Mouse (Mus musculus) heart, embryonic 14.5 days (tissue): ENCODE data around the gene Kcnj2. TPM values are rescaled to one million over a fixed set of nuclear protein-coding genes. Genes with fewer than 3 reads are reported as not detected.
A peak's percentile ranks its signal among the peaks of the same experiment; 100 is the strongest.

Experiments
- ATAC-seq: fragments of 200-750 bp; cut with Nextera tagmentation; 2 replicates; pipeline ENCODE4 v1.8.0; 2017; ENCODE audit warnings: low read depth, moderate TSS enrichment; ENCODE audit not compliant: insufficient number of reproducible peaks, insufficient read depth, low FRiP score
- H3K27ac ChIP-seq, 2 experiments: fragments of 200-500 bp in 1 of 2; fragments of 300-500 bp in 1 of 2; sonication (generic) in 1 of 2; replicated peaks in 1 of 2; 2 replicates each; pipeline ENCODE4 v1.5.1; 2012 to 2014; ENCODE audit warnings: low read depth in 2 of 2, low read length in 2 of 2, control low read depth in 1 of 2, mild to moderate bottlenecking in 1 of 2, mixed read lengths in 1 of 2; ENCODE audit not compliant: control insufficient read depth in 1 of 2, insufficient read depth in 1 of 2
- H3K27me3 ChIP-seq: fragments of 300-500 bp; sonication (generic); 2 replicates; pipeline ENCODE4 v1.6.1; 2014; ENCODE audit warnings: mild to moderate bottlenecking, low read length, control low read depth; ENCODE audit not compliant: control insufficient read depth, insufficient read depth
- H3K36me3 ChIP-seq: fragments of 300-500 bp; sonication (generic); 2 replicates; pipeline ENCODE4 v1.6.1; 2014; ENCODE audit warnings: mild to moderate bottlenecking, control low read depth, low read length, mixed read lengths; ENCODE audit not compliant: control insufficient read depth, insufficient read depth
- H3K4me1 ChIP-seq, 2 experiments: fragments of 200-500 bp in 1 of 2; fragments of 300-500 bp in 1 of 2; sonication (generic) in 1 of 2; 2 replicates each; pipeline ENCODE4 v1.6.1; 2012 to 2014; ENCODE audit warnings: low read length in 2 of 2, control low read depth in 1 of 2, mixed read lengths in 1 of 2; ENCODE audit not compliant: control insufficient read depth in 2 of 2, insufficient read depth in 2 of 2
- H3K4me2 ChIP-seq: fragments of 300-500 bp; sonication (generic); 2 replicates; pipeline ENCODE4 v1.6.1; 2014; ENCODE audit warnings: mild to moderate bottlenecking, low read length
- H3K4me3 ChIP-seq, 2 experiments: fragments of 200-500 bp in 1 of 2; fragments of 300-500 bp in 1 of 2; sonication (generic) in 1 of 2; 2 replicates each; pipeline ENCODE4 v1.5.1; 2012 to 2014; ENCODE audit warnings: low read length in 2 of 2, mild to moderate bottlenecking in 2 of 2, control low read depth in 1 of 2, low read depth in 1 of 2, moderate library complexity in 1 of 2; ENCODE audit not compliant: control insufficient read depth in 1 of 2, insufficient read depth in 1 of 2
- H3K9ac ChIP-seq: fragments of 300-500 bp; sonication (generic); 2 replicates; pipeline ENCODE4 v1.6.1; 2014; ENCODE audit warnings: mild to moderate bottlenecking, low read length
- H3K9me3 ChIP-seq: fragments of 300-500 bp; sonication (generic); 2 replicates; pipeline ENCODE4 v1.6.1; 2016; ENCODE audit warnings: low read length, control low read depth; ENCODE audit not compliant: control insufficient read depth
- WGBS: fragments of 180-500 bp; shearing (Covaris S2); extraction: QIAGEN DNeasy Blood & Tissue Kit; methylation state at CpG from one replicate; pipeline ENCODE4 v1.1.7; 2014; 5-methylcytosine and 5-hydroxymethylcytosine counted together
- polyA plus RNA-seq: library from polyadenylated mRNA; unstranded; fragments of >200 nt; fragmentation: Nextera tagmentation; extraction: Ambion mirVana; gene quantifications from 2 replicates; pipeline ENCODE4 v1.2.1, GENCODE M21; 2014

The Kcnj2 gene
- polyA plus RNA-seq, 1 experiment from 2014 or later = 2.1 TPM

GRCm38 (mm10) chr11:111054854-111055822, 10.8 kb upstream of the Kcnj2 start:
- H3K27ac ChIP-seq = no peak overlapping the region
- no peak overlapping the region for H3K4me2 ChIP-seq
- no peaks in the 10 kb centered on the region for H3K36me3 ChIP-seq
- no peaks in the 10 kb centered on the region for H3K9me3 ChIP-seq
- no peaks in the 10 kb centered on the region; a peak in 1 of 4 replicates for H3K4me1 ChIP-seq
- no peak for ATAC-seq
- no peak overlapping the region for H3K4me3 ChIP-seq
- no peaks in the 10 kb centered on the region for H3K27me3 ChIP-seq
- no peak overlapping the region for H3K9ac ChIP-seq
- 86% methylated on average over 8 of the region's 8 CpGs for WGBS

DNA sequence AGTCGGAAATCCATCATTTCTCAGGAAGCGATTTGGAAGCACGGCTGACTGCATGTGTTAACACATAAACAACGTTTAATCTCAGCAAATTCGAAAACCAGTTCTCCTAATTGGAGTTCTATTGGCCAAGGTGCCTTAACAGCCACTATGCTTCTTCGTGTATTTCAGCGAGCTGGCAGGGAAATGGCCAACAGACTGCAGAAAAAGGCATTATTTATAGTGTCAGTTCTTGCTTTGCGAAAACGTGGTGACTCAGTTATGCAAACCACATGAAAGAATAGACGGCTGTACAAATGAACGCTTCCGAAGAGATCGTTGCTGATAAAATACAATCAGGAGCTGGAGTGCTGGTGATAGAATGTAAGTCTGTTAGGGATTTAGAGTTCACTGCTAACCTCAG, 9.9 kb upstream of the Kcnj2 start:
- H3K4me1 ChIP-seq = no peaks in the 10 kb centered on the region; a peak in 1 of 4 replicates
- no peak overlapping the region for H3K27ac ChIP-seq
- H3K9ac ChIP-seq = no peak overlapping the region
- no peak overlapping the region for H3K4me2 ChIP-seq
- no peaks in the 10 kb centered on the region for H3K9me3 ChIP-seq
- 78% methylated on average over 13 of the region's 13 CpGs for WGBS
- no peaks in the 10 kb centered on the region for H3K36me3 ChIP-seq
- no peak overlapping the region for H3K4me3 ChIP-seq
- no peak for ATAC-seq
- H3K27me3 ChIP-seq = no peaks in the 10 kb centered on the region

DNA sequence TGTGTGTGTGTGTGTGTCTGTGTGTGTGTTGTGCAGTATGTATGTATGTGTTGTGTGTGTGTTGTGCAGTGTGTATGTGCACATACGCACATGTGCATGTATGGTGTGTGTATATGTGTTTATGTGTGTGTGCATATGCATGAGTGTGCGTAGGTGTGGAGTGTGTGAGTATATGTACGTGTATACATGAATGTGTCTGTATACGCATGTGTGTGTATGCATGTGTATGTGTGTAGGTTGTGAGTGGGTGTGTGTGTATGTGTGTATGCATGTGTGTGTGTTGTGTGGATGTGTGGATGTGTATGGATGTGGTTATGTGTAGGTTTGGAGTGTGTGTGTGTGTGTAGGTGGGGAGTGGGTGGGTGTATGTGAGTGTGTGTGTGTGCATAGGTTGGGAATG, 8.5 kb upstream of the Kcnj2 start:
- no peak overlapping the region for H3K4me2 ChIP-seq
- no peak overlapping the region for H3K9ac ChIP-seq
- H3K4me1 ChIP-seq = no peaks in the 10 kb centered on the region; a peak in 1 of 4 replicates
- no peaks in the 10 kb centered on the region for H3K36me3 ChIP-seq
- no peaks in the 10 kb centered on the region for H3K27me3 ChIP-seq
- H3K27ac ChIP-seq = no peak overlapping the region
- no peak for ATAC-seq
- no peak overlapping the region for H3K4me3 ChIP-seq
- no peaks in the 10 kb centered on the region for H3K9me3 ChIP-seq
- 91% methylated on average over 4 of the region's 4 CpGs for WGBS

DNA sequence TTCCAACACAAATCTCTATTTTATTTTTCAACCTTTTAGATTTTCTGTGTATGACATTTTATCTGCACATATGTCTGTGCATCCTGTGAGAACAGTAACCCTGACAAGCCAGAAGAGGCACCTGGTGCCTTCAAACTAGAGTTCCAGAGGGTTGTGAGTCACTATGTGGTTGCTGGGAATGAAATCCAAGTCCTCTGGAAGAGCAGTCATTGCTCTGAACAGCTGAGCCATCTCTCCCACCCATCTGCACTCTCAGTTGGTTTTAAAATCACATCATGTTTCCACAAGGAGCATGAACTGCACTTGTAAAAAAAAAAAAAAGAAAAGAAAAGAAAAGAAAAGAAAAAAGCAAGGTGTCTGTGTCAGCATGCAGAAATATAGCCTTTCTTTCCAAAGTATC, 6.5 kb upstream of the Kcnj2 start:
- no peak overlapping the region for H3K4me3 ChIP-seq
- H3K36me3 ChIP-seq = no peaks in the 10 kb centered on the region
- H3K9ac ChIP-seq = no peak overlapping the region
- H3K4me2 ChIP-seq = no peak overlapping the region
- ATAC-seq = no peak
- no peaks in the 10 kb centered on the region for H3K27me3 ChIP-seq
- no peaks in the 10 kb centered on the region; a peak in 1 of 4 replicates for H3K4me1 ChIP-seq
- no peak overlapping the region for H3K27ac ChIP-seq
- no peaks in the 10 kb centered on the region for H3K9me3 ChIP-seq

DNA sequence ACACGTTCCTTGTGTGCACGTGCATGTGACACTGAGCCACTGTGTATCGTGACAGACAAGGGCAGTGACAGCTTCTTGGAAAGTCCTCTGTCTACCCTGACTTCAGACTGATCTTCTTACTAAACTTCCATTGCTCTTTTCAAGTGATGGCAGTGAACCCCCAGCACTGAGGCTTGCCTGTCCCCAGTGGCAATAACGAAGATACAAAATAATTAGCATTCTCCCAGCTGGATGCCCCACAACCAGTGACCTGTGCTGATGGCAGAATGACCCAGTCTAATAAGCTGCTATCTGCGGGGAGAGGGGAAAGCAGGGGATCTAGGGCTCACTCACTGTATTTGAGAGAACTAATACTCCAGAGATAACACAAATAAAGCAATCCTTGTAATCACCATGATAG, 5.7 kb upstream of the Kcnj2 start:
- H3K27me3 ChIP-seq = no peaks in the 10 kb centered on the region
- 46% methylated on average over 5 of the region's 5 CpGs for WGBS
- ATAC-seq = no peak
- no peak overlapping the region for H3K4me3 ChIP-seq
- H3K4me2 ChIP-seq = no peak overlapping the region
- no peaks in the 10 kb centered on the region for H3K9me3 ChIP-seq
- H3K27ac ChIP-seq = no peak overlapping the region
- H3K36me3 ChIP-seq = no peaks in the 10 kb centered on the region
- no peaks in the 10 kb centered on the region for H3K4me1 ChIP-seq
- H3K9ac ChIP-seq = no peak overlapping the region

- WGBS = under 1% methylated on average over 25 of the region's 25 CpGs
- peak overlapping the region; percentile 69 to 89 for H3K27ac ChIP-seq
- H3K27me3 ChIP-seq = no peaks in the 10 kb centered on the region
- ATAC-seq = peak; percentile 29; the same call in 1 of the 2 replicates
- H3K9me3 ChIP-seq = no peaks in the 10 kb centered on the region
- peaks cover 0 to 23% of the 10 kb centered on the region in 2 experiments; a peak in 2 of 4 replicates for H3K4me1 ChIP-seq
- peak overlapping the region; percentile 88 for H3K4me2 ChIP-seq
- H3K9ac ChIP-seq = peak overlapping the region; percentile 79
- H3K4me3 ChIP-seq = peak overlapping the region; percentile 79 to 86
- no peaks in the 10 kb centered on the region for H3K36me3 ChIP-seq
These were observed 1.0 kb upstream of the Kcnj2 start for GRCm38 (mm10) chr11:111064751-111065527.

DNA sequence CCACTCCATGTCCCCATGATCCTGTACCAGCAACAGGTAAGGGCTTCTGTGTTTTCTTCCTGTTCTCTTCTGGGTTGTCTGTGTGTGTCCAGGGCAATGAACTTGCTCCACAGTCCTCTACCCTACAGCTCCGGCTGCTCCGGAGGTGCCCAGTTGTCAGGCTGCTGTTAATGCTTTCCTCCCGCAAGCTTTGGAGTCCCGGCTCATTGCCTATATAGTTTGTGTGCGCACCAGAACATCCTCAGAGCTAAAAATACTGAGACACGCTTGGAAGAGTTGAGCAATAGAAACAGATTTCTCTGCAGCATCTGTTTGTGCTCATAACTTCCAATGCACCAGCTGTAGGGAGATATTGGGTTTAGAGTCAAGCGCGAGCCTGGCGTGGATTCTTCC, 331 bp downstream of the Kcnj2 start:
- Histone ChIP-seq H3K27me3 (no peaks in the 10 kb centered on the region), H3K4me3 (peak overlapping the region; percentile 79 to 86), H3K9me3 (no peaks in the 10 kb centered on the region), H3K36me3 (no peaks in the 10 kb centered on the region; the same call in 1 of the 2 replicates), H3K4me1 (peaks cover 4 to 33% of the 10 kb centered on the region in 2 experiments; a peak in 2 of 4 replicates), H3K9ac (peak overlapping the region; percentile 81), H3K4me2 (peak overlapping the region; percentile 88), H3K27ac (peak overlapping the region; percentile 72 to 89)
- under 1% methylated on average over 9 of the region's 9 CpGs for WGBS
- peak; percentile 62 for ATAC-seq
